Mouse (Mus musculus): ENCODE measurements around the gene Ifitm3.
"Not testable (repeated sequence)": the region's sequence is repeated elsewhere in the genome, so short reads cannot be mapped to it uniquely, and the experiment has no call there.

Ifitm3 gene

GRCm38 (mm10) chr7:141038090-141039032, 27.8 kb upstream of the Ifitm3 start:
- in situ Hi-C loops (cut with MboI, MseI), result no loop called here

DNA sequence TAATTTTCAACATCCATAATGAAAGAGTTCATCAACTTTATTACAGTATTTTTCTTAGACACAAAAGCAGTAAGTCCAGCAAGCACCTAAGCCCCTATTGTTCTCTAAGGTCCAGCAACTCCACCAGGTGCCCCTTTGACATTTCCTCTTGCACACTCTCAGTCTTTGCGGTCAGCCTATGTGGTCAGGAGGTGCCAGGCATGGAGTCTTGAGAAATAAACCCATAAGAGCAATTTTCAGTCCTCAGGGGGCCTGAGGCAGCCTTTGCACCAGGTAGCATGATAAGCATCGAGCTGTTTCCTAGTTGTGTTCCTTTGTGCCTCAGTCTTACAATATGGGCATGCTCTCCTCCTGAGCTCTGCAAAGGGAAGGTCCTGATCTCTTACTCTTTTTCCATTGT, 26.1 kb upstream of the Ifitm3 start:
- in situ Hi-C loops (cut with MboI, MseI), result not testable (repeated sequence)

- in situ Hi-C loops (cut with MboI, MseI), result no loop called here
Observed at GRCm38 (mm10) chr7:141032458-141033167, 22.0 kb upstream of the Ifitm3 start.

- in situ Hi-C loops (cut with MboI, MseI), result no loop called here
Observed at GRCm38 (mm10) chr7:141030390-141030789, 19.8 kb upstream of the Ifitm3 start.

DNA sequence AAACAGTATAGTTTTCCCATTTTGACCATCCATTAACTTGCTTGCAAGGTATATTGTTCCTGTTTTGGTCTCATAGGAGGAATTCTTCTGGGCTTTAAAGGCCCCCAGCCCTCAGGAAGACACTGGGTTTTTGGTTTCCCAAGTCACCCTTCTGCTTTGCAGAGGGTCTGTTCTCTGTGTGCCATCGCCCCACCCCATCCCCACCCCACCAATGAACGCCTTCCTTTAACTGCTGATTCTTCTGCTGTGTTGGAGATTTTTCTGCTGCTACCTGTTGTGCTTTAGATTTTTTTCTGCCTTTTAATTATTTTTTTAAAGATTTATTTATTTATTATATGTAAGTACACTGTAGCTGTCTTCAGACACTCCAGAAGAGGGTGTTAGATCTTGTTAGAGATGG, 18.3 kb upstream of the Ifitm3 start, which contains the start of gene Gm17387:
TSS of gene Gm17387 (plus strand) at position 301 of the 400 bp plus-strand sequence.
- in situ Hi-C loops (cut with MboI, MseI), result no loop called here

DNA sequence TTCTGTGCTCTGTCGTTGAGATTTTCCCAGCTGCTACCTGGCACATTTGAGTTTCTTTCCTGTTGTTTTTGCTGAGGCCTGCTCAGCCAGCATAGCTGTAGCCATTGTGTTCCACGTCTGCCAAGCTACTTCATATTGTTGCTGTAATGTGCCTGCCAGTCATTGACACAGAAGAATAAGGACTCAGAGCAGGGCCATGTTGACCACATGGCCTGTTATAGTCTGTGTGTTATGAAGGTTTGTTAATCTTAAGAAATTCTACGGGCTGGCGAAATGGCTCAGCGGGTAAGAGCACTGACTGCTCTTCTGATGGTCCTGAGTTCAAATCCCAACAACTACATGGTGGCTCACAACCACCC, 16.1 kb upstream of the Ifitm3 start:
- in situ Hi-C loops (cut with MboI, MseI), result no loop called here

- in situ Hi-C loops (cut with MboI, MseI), result no loop called here
Observed at GRCm38 (mm10) chr7:141026097-141026739, 15.6 kb upstream of the Ifitm3 start.

DNA sequence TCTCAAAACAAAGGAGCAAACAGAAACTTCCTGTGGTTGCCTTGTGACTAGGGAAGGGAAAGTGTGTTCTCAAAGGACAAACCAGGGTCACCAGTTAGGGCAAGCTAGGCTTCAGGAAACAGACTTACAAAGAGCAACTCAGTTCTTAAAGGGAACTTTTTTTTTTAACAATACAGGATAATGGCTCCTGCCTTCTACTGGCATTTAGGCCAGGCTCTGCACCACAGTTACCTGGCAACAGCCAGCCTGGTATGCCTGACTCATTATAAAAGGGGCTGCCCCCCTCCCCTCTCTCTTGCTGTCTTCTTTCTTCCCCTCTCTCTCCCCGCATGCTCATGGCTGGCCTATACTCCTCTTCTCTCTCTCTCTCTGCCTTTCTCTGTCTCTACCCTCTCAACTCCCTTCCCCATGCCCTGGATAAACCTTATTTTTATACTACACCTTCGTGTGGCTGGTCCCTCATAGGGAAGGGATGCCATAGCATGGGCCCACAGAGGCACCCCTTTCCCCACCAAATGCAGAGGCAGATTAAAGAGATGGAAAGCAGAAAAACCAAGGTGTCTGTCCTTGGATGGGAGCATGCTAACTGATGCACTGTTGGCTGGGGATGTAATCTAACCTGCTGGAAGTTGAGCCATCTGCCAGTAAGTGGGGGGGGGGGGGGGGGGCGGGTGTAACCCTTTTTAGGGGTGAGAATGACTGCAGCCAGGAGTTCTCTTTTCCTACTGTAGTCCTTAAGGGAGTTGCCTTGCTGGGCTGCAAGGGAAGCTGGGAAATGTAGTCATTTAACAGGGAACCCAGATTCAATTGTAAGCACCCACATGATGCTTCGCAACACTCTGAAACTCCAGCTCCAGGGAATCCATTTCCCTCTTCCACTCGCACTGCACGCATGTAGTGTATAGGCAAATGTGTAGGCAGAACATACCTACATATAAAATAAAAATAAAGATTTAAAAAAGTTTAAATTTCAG, 14.6 kb upstream of the Ifitm3 start:
- in situ Hi-C loops (cut with MboI, MseI), result no loop called here

DNA sequence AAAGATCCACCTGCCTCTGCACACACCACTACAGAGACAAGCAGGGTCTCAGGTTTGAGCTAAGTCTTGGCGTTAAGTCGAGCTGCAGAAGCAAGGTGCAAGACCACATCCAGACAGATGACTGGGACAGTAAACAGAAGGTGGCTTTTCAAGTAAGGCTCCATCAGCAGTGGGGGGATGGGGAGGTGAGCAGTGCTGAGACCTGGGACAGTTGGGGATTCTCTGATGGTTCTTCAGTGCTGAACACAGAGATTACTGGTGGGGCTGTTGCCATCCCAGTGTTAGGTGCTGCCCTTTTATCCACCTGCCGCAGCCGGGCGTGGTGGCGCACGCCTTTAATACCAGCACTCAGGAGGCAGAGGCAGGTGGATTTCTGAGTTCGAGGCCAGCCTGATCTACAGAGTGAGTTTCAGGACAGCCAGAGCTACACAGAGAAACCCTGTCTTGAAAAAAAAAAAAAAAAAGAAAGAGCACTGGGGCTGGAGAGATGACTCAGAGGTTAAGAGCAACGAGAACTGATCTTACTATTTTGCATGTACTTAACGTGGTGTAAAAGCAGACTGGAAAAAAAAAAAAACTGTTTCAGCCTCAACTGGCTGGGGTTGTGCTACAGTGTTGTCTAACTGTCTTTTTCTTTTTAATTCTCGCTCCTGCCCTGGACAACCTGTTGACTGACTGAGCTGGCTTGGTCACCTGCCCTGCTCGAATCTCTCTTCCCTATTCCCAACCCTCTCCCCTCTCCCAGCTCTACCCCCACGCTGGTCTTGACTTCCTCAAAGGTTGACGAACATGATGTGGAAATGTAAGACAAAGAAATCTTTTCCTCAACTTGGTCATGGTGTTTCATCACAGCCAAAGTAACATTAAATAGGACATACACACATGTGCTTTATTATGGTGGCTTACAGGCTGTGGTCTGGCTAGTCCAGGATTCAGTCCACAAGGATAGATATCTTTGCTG, 11.2 kb upstream of the Ifitm3 start:
- in situ Hi-C loops (cut with MboI, MseI), result no loop called here

DNA sequence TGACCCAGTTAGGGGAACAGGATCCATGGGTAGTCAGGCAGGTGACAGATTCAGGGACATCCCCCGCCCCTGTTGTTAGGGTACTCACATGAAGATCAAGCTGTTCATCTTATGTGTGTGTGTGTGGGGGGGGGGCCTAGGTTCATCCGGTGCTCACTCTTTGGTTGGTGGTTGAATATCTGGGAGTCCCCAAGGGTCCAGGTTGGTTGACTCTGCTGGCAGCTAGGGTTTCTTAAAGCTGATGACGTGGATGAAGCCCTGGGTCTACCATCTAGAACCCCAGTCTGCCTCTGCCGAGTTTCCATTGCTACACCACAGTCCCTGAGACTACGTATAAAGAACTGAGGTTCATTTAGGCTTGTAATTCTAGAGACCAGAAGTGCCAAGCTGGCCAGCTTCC, 8.5 kb upstream of the Ifitm3 start:
- in situ Hi-C loops (cut with MboI, MseI), result loop anchor here (5.0 kb wide), 1 partner anchor 62 kb away; the partner anchor contains the start of genes Gm45717 and Ifitm2

- in situ Hi-C loops (cut with MboI, MseI), result loop anchor here (5.0 kb wide), 1 partner anchor 61 kb away; the partner anchor contains the start of genes Gm45717 and Ifitm2
Observed at GRCm38 (mm10) chr7:141017824-141018223, 7.3 kb upstream of the Ifitm3 start, which contains the start of gene Ifitm6. Ifitm6 (minus strand) TSS chr7:141017924.

DNA sequence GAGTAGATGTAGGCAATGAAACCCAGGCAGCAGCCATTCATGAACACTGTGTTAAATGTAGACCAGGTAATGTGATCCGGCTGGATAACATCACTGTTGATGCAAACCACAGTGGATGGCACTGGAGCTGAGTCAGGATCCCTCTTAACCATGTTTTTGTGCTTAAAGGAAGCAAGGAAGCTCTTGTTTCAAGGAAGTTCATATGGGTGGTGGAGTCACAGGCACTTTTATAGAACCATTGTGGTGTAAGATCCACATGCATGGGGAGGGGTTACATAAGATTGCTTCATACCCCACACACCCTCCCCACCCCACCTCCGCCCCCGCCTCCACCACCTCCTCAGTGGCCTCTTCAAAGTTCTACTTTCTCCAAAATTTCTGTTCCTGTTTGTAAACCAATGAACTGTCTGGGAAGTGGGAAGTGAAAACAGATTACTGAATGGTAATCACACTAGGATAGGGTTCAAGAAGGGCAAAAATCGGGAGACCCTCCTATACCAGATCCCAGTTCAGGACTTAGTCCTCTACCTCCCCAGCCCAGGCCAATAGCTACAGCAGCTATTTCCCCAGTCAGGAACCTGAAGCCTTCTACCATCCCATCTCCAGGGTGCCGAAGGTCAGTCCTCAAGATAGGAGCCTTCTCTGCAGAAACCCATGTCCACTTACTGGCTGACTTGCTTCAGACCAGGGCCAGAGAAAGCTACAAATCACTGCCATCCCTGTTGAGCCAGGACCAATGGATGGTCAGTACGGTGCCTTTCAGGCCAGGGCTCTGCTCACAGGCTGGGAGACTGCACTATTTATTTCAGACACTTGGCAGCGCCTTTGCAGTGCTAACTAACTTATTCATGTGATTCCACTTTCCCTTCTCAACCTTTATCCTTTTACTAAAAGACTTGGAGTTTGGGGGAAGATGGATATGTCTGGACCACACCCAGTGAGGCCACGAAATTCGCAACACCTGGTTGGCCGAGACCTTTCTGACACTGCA, 6.4 kb upstream of the Ifitm3 start:
- in situ Hi-C loops (cut with MboI, MseI), result loop anchor here (5.0 kb wide), 1 partner anchor 60 kb away; the partner anchor contains the start of genes Gm45717 and Ifitm2

GRCm38 (mm10) chr7:141011238-141011770, 734 bp upstream of the Ifitm3 start:
- in situ Hi-C loops (cut with MboI, MseI), result loop anchor here (5.0 kb wide), 1 partner anchor 36 kb away; no protein-coding TSS in a partner anchor

DNA sequence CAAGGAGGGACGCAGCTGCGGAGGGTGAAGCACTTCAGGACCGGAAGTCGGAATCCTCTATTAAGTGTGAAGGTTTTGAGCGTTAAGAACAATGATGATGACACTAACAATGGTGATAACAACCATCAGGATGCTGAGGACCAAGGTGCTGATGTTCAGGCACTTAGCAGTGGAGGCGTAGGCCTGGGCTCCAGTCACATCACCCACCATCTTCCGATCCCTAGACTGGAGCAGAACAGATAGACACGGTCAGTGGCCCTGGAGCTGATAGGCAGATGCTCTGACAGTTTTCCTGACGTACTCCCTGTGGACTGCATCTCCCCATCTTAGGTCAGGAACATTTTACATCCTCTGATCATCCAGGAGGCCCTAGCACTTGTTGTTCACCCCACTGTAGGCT, 905 bp downstream of the Ifitm3 start:
- in situ Hi-C loops (cut with MboI, MseI), result loop anchor here (5.0 kb wide), 1 partner anchor 38 kb away; no protein-coding TSS in a partner anchor

DNA sequence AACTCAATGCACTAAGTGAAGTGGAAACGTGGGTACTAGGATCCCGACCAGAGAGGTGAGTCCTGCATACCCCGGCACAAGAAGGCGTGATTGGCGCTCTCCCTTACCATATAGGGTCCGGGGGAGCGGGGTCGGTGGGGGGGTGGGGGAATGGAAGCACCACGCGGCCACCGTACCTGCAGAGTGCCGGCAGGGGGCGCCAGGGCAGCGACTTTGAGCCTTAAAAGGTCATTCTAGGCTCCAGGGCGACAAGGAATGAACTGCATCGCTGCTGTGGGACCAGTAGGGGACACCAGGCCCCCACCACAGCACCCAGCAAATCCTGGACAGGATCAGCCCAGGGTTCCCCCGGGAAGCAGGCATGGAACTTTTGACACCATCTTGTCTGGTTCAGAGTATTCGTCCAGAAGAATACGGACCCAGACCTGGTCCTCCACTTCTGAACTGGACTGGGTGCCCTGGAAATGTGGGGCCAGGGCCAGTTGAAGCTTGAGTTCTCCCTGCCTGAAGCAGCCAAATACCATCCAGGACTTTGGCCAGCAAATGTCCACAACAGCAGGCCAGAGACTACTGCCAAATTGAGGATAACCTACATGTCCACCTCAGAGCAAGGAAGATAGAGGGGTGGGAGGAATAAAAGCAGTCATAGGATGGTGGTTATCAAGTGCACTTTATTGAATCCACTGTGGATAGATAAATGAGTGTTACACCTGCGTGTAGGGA, 1.5 kb downstream of the Ifitm3 start:
- in situ Hi-C loops (cut with MboI, MseI), result no loop called here

- in situ Hi-C loops (cut with MboI, MseI), result no loop called here
Observed at GRCm38 (mm10) chr7:141008312-141008761, 2.2 kb downstream of the Ifitm3 start.

DNA sequence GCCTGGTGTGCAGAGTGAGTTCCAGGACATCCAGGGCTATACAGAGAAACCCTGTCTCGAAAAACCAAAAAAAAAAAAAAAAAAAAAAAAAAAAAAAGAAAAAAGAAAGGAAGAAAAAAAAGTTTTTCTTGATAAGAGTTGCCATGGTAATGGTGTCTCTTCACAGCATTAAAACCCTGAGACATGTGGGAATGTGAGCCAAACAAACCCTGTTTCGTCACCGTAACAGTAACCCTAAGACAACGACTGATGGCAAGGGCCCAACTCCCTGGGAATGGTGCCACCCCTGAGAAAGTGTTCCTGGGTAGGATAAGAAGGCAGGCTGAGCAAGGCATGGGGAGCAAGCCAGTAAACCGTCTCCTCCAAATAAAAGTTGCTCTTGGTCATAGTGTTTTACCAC, 3.7 kb downstream of the Ifitm3 start:
- in situ Hi-C loops (cut with MboI, MseI), result no loop called here
